ENCODE assay signal across 23 mouse cellular contexts in genomic region chr9:35541024-35541423, GRCm38 (mm10). TPM values are rescaled to one million over a fixed set of nuclear protein-coding genes. Genes with fewer than 3 reads are reported as not detected.
A peak's percentile ranks its signal among the peaks of the same experiment; 100 is the strongest.
DNase-seq lines count a peak whose midpoint lies in the region; ATAC-seq and TF ChIP-seq lines count a peak whose summit lies in the region.
"Had no signal": no experiment of that assay in that cellular context is flagged by ENCODE, and none has a peak within 500 bp of the region (broad histone marks: within the 10 kb centered on the region; RNA-seq: fewer than 3 reads in every experiment).

No protein-coding gene starts in this region.

- no peaks in the 10 kb centered on the region for H3K27me3 ChIP-seq in forebrain, embryonic 13.5 days
- no peaks in the 10 kb centered on the region for H3K27me3 ChIP-seq in forebrain, postnatal 0 days (ENCODE audit: insufficient read depth, low read length)
- H3K27me3 ChIP-seq in hindbrain, embryonic 15.5 days = no peaks in the 10 kb centered on the region
- H3K27me3 ChIP-seq in hindbrain, embryonic 10.5 days (ENCODE audit: insufficient read depth, poor library complexity, severe bottlenecking) = peaks cover 7% of the 10 kb centered on the region; the same call in 1 of the 2 replicates
- H3K27me3 ChIP-seq: forebrain, embryonic 12.5 days; heart, embryonic 13.5 days had no signal

- peaks cover 9% of the 10 kb centered on the region; the same call in 1 of the 2 replicates for H3K36me3 ChIP-seq in forebrain, embryonic 13.5 days (ENCODE audit: poor library complexity, severe bottlenecking)
- peaks cover 23% of the 10 kb centered on the region for H3K36me3 ChIP-seq in forebrain, postnatal 0 days (ENCODE audit: insufficient read depth)
- H3K36me3 ChIP-seq in hindbrain, embryonic 15.5 days = peaks cover 36% of the 10 kb centered on the region
- H3K36me3 ChIP-seq in hindbrain, embryonic 10.5 days = 0 out of 2 replicates have a peak, but pooled peaks cover 5% of the 10 kb centered on the region
- H3K36me3 ChIP-seq: heart, embryonic 13.5 days had no signal

- no peak overlapping the region for H3K27ac ChIP-seq in forebrain, embryonic 13.5 days
- H3K27ac ChIP-seq in forebrain, postnatal 0 days (ENCODE audit: low read depth, low read length) = no peak overlapping the region
- no peak overlapping the region for H3K27ac ChIP-seq in hindbrain, embryonic 15.5 days (replicated peaks)
- H3K27ac ChIP-seq in hindbrain, embryonic 10.5 days = no peak overlapping the region
- H3K27ac ChIP-seq: forebrain, embryonic 12.5 days; heart, embryonic 13.5 days; midbrain, embryonic 10.5 days had no signal

- DNase-seq in forebrain, postnatal 0 days = no peak
- no peak for DNase-seq in hindbrain, embryonic 10.5 days (ENCODE audit: low spot score)
- peak; percentile 14 for DNase-seq in urinary bladder, postnatal 14 days (ENCODE audit: low spot score)
- no peak for DNase-seq in urinary bladder, adult 18-20 months (ENCODE audit: low spot score in 2 of 2)
- DNase-seq in Muller cell, postnatal 12 days (ENCODE audit: inconsistent ontology term) = no peak

- 82% methylated on average over 5 of the region's 5 CpGs for WGBS in forebrain, embryonic 13.5 days
- WGBS in forebrain, postnatal 0 days = 86% methylated on average over 5 of the region's 5 CpGs
- WGBS in hindbrain, embryonic 15.5 days = 87% methylated on average over 5 of the region's 5 CpGs
- 80% methylated on average over 5 of the region's 5 CpGs for WGBS in hindbrain, embryonic 10.5 days

- H3K4me3 ChIP-seq in forebrain, embryonic 13.5 days = no peak overlapping the region
- no peak overlapping the region for H3K4me3 ChIP-seq in forebrain, postnatal 0 days (ENCODE audit: low read depth, low read length)
- no peak overlapping the region for H3K4me3 ChIP-seq in hindbrain, embryonic 15.5 days
- no peak overlapping the region for H3K4me3 ChIP-seq in hindbrain, embryonic 10.5 days
- H3K4me3 ChIP-seq: forebrain, embryonic 12.5 days; heart, embryonic 13.5 days; midbrain, embryonic 10.5 days had no signal

- H3K9ac ChIP-seq in forebrain, embryonic 13.5 days = no peak overlapping the region
- H3K9ac ChIP-seq in forebrain, postnatal 0 days = no peak overlapping the region
- no peak overlapping the region for H3K9ac ChIP-seq in hindbrain, embryonic 15.5 days
- H3K9ac ChIP-seq: forebrain, embryonic 12.5 days; heart, embryonic 13.5 days had no signal

- no peak overlapping the region for H3K4me2 ChIP-seq in forebrain, embryonic 13.5 days
- no peak overlapping the region for H3K4me2 ChIP-seq in forebrain, postnatal 0 days (ENCODE audit: low read depth)
- no peak overlapping the region for H3K4me2 ChIP-seq in hindbrain, embryonic 15.5 days
- H3K4me2 ChIP-seq: forebrain, embryonic 12.5 days; heart, embryonic 13.5 days had no signal

- TF ChIP-seq CTCF in forebrain, postnatal 0 days (IDR thresholded peaks at IDR 0.05; ENCODE audit: low read depth) = no peak

- ATAC-seq in forebrain, embryonic 13.5 days = peak; percentile 36
- no peak for ATAC-seq in forebrain, postnatal 0 days
- ATAC-seq in hindbrain, embryonic 15.5 days (ENCODE audit: low FRiP score, low read depth) = 0 out of 2 replicates have a peak, but pooled peaks have one; percentile 1

- H3K4me1 ChIP-seq in forebrain, embryonic 13.5 days = no peaks in the 10 kb centered on the region; the same call in 1 of the 2 replicates
- no peaks in the 10 kb centered on the region for H3K4me1 ChIP-seq in forebrain, postnatal 0 days (ENCODE audit: insufficient read depth)
- H3K4me1 ChIP-seq in hindbrain, embryonic 15.5 days (replicated peaks) = no peaks in the 10 kb centered on the region
- peaks cover 19% of the 10 kb centered on the region for H3K4me1 ChIP-seq in hindbrain, embryonic 10.5 days (replicated peaks)
- H3K4me1 ChIP-seq: forebrain, embryonic 12.5 days had no signal

- no peaks in the 10 kb centered on the region for H3K9me3 ChIP-seq in forebrain, embryonic 13.5 days (replicated peaks)
- H3K9me3 ChIP-seq in forebrain, postnatal 0 days (ENCODE audit: low read length) = no peaks in the 10 kb centered on the region
- H3K9me3 ChIP-seq in hindbrain, embryonic 15.5 days = no peaks in the 10 kb centered on the region
- no peaks in the 10 kb centered on the region for H3K9me3 ChIP-seq in hindbrain, embryonic 10.5 days
- H3K9me3 ChIP-seq: forebrain, embryonic 12.5 days; heart, embryonic 13.5 days; midbrain, embryonic 10.5 days had no signal

RNA-seq across cellular contexts. Expression of gene Ddx25, which starts 17.3 kb away (rescaled TPM):
- 13.2 and 14.9 TPM in 2 replicates for polyA plus RNA-seq in forebrain, embryonic 13.5 days (2015; fragmentation: Nextera tagmentation; extraction: Ambion mirVana)
- total RNA-seq in forebrain, postnatal 0 days (2014; rRNA removed) = 22.2 and 23.5 TPM in 2 replicates
- 23.6 and 25.6 TPM in 2 replicates for polyA plus RNA-seq in forebrain, postnatal 0 days (2015; fragmentation: Nextera tagmentation; extraction: Ambion mirVana)
- 26.4 and 28.7 TPM in 2 replicates for polyA plus RNA-seq in hindbrain, embryonic 15.5 days (2015; fragmentation: Nextera tagmentation; extraction: Ambion mirVana)
- polyA plus RNA-seq in hindbrain, embryonic 10.5 days (2016; fragmentation: Nextera tagmentation; extraction: Ambion mirVana) = 7.3 and 8.1 TPM in 2 replicates
- total RNA-seq: heart, adult 18-20 months; heart, postnatal 14 days; liver, adult 2 months had no signal

RNA-seq across cellular contexts. Expression of gene Pus3, which starts 17.4 kb away (rescaled TPM):
- polyA plus RNA-seq in forebrain, embryonic 13.5 days (2015; fragmentation: Nextera tagmentation; extraction: Ambion mirVana) = 19.3 and 20.0 TPM in 2 replicates
- 18.8 and 19.2 TPM in 2 replicates for total RNA-seq in forebrain, postnatal 0 days (2014; rRNA removed)
- polyA plus RNA-seq in forebrain, postnatal 0 days (2015; fragmentation: Nextera tagmentation; extraction: Ambion mirVana) = 13.9 and 15.2 TPM in 2 replicates
- polyA plus RNA-seq in hindbrain, embryonic 15.5 days (2015; fragmentation: Nextera tagmentation; extraction: Ambion mirVana) = 15.6 and 16.6 TPM in 2 replicates
- polyA plus RNA-seq in hindbrain, embryonic 10.5 days (2016; fragmentation: Nextera tagmentation; extraction: Ambion mirVana) = 15.8 and 17.8 TPM in 2 replicates

RNA-seq across cellular contexts. Expression of gene Gm1113, which starts 23.0 kb away (rescaled TPM):
- not detected in 2 replicates for polyA plus RNA-seq in forebrain, embryonic 13.5 days (2015; fragmentation: Nextera tagmentation; extraction: Ambion mirVana)
- not detected in 2 replicates for total RNA-seq in forebrain, postnatal 0 days (2014; rRNA removed)
- polyA plus RNA-seq in forebrain, postnatal 0 days (2015; fragmentation: Nextera tagmentation; extraction: Ambion mirVana) = not detected in 2 replicates
- polyA plus RNA-seq in hindbrain, embryonic 15.5 days (2015; fragmentation: Nextera tagmentation; extraction: Ambion mirVana) = not detected in 2 replicates
- polyA plus RNA-seq in hindbrain, embryonic 10.5 days (2016; fragmentation: Nextera tagmentation; extraction: Ambion mirVana) = not detected in 2 replicates
- total RNA-seq: adrenal gland, postnatal 25 days; gastrocnemius, postnatal 10 days; heart, adult 18-20 months; heart, postnatal 14 days; layer of hippocampus, adult 18-20 months; layer of hippocampus, postnatal 14 days; left cerebral cortex, adult 8-10 months; left cerebral cortex, postnatal 4 days; liver, adult 2 months had no signal
- polyA plus RNA-seq: brain, embryonic 14.5 days; forebrain, embryonic 12.5 days; heart, embryonic 13.5 days; liver, adult 2 months; liver, embryonic 16.5 days; lung, postnatal 0 days; midbrain, embryonic 10.5 days; testis, adult 2 months had no signal

RNA-seq across cellular contexts. Expression of gene Pate2, which starts 29.1 kb away (rescaled TPM):
- 1.6 and 2.1 TPM in 2 replicates for polyA plus RNA-seq in forebrain, embryonic 13.5 days (2015; fragmentation: Nextera tagmentation; extraction: Ambion mirVana)
- 0.62 and 2.6 TPM in 2 replicates for total RNA-seq in forebrain, postnatal 0 days (2014; rRNA removed)
- 0.67 and 0.90 TPM in 2 replicates for polyA plus RNA-seq in forebrain, postnatal 0 days (2015; fragmentation: Nextera tagmentation; extraction: Ambion mirVana)
- polyA plus RNA-seq in hindbrain, embryonic 15.5 days (2015; fragmentation: Nextera tagmentation; extraction: Ambion mirVana) = 0.94 and 0.97 TPM in 2 replicates
- polyA plus RNA-seq in hindbrain, embryonic 10.5 days (2016; fragmentation: Nextera tagmentation; extraction: Ambion mirVana) = 1.5 and 1.7 TPM in 2 replicates
- total RNA-seq: heart, adult 18-20 months; heart, postnatal 14 days; liver, adult 2 months had no signal
- polyA plus RNA-seq: liver, adult 2 months had no signal

RNA-seq across cellular contexts. Expression of gene Hyls1, which starts 29.2 kb away (rescaled TPM):
- 29.0 and 29.7 TPM in 2 replicates for polyA plus RNA-seq in forebrain, embryonic 13.5 days (2015; fragmentation: Nextera tagmentation; extraction: Ambion mirVana)
- total RNA-seq in forebrain, postnatal 0 days (2014; rRNA removed) = 15.8 and 16.6 TPM in 2 replicates
- 13.6 and 14.8 TPM in 2 replicates for polyA plus RNA-seq in forebrain, postnatal 0 days (2015; fragmentation: Nextera tagmentation; extraction: Ambion mirVana)
- polyA plus RNA-seq in hindbrain, embryonic 15.5 days (2015; fragmentation: Nextera tagmentation; extraction: Ambion mirVana) = 15.3 and 16.2 TPM in 2 replicates
- 24.2 and 26.8 TPM in 2 replicates for polyA plus RNA-seq in hindbrain, embryonic 10.5 days (2016; fragmentation: Nextera tagmentation; extraction: Ambion mirVana)
